Mouse (Mus musculus) layer of hippocampus, postnatal 36 days (tissue): ENCODE results near the gene Dgkg. TPM values are rescaled to one million over a fixed set of nuclear protein-coding genes. Genes with fewer than 3 reads are reported as not detected.

Experiments used
- DNase-seq, 2 experiments: peaks; one replicate each; pipeline ENCODE4 v3.0.0; 2022
- total RNA-seq, 2 experiments: library from RNA; stranded (reverse); gene quantifications; 2 replicates each; pipeline ENCODE4 v1.2.3; 2021

Dgkg gene
- total RNA-seq, 2 experiments from 2014 or later = 211 TPM

DNA sequence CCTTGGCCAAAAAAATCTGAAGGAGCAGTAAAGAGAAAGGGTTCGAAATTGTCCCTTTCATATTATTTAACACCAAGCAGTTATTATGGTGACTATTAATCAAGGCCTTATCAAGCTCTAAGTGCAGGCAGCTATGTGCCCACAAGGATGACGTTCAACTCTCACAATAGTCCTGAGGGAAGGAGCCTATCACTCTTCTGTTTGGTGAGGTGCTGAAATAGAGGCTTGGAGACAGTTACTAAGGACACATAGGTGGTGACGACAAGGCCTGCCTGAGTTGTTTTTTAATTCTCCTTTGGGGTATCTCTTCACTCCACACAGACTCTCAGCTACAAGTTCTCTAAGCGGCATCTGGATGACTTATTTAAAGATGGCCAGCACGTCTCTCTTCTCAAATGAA lies 161.8 kb downstream of the Dgkg start:
- no peak for DNase-seq

DNA sequence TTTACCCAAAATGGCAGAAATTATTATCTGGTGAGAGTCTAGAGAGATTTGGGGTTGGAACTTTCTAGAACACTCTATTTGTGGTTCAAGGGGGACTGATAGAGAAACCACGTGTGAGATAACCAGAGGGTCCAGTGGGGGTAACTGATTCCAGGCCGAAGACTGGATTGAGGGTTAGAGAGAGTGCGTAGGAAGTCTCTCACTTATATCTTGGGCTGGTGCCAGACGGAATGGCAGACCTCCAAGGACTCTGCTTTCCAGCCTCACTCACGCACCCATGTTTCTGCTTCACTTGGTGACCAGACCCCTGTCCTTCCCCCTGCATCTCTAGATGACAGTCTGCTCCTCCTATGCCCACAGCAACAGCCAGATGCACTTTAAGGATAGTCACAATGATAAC lies 162.2 kb downstream of the Dgkg start:
- no peak for DNase-seq

DNA sequence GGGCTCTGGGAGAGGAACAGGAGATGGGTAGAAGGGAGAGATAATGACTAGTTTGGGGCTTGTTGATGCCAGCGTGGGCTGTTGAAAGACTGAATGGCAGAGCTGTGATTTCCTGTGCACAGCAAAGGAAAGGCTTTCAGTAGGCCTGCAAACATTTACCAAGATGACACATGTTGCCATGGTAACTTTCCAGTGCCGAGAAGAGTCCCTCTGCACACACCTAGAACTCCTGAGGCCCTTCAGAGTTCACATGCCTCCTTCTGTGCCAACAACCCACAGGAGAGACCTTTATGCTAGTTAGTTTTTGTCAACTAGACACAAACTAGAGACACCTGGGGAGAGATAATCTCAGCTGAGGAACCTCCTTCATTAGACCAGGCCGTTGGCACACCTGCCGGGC lies 163.6 kb downstream of the Dgkg start:
- no peak for DNase-seq

DNA sequence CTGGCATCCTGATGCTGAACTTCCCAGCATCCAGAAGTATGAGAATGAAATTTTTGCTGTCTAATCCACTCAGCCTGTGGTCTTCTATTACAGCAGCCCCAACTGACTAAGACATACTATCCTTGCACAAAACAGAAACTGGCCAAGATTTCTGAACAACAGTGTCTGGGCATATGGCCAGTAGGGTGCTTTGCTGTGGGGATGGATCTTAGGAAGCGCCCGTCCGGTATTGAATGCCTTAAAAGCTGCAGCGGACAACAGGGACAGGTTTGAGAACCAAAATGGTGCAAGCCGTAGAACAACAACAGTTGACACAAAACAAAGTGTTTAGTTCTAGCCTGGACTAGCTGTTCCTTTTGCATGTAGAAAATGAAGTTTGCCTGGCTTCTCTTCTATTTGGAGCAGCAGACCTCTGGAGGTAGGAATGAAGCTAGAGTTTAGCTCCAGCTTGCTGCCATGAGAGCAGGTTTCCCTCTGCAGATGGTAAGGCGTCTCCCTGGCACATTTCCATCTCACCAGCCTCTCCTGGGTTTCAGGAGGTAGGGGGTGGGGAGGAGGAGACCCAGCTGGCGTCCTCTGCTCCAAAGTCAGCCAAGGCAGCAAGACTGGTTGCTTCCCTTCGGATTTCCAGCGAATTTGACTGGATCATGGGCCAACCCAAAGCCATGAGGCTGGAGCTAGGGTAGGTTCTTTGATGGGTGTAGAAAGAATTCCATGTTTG lies 165.4 kb downstream of the Dgkg start:
- peak; percentile 65 to 67 for DNase-seq

DNA sequence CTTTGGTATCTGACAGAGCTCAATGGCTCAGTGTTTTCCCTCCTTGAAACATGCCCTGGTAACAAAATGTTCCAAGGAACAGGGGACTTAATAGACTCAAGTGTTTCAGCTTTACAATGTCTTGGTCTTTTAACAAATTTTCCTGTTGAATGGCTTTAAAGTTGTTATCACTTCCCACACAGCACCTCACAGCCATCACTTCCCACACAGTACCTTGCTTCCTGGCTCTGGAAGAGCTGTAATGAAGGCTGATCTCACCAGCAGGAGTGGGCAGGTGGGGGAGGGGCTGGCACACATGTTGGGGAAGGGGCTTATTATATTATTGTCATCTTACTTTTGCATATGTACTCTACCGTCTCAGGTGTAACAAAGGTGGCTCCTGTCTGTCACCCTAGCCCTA lies 173.1 kb downstream of the Dgkg start:
- no peak for DNase-seq

DNA sequence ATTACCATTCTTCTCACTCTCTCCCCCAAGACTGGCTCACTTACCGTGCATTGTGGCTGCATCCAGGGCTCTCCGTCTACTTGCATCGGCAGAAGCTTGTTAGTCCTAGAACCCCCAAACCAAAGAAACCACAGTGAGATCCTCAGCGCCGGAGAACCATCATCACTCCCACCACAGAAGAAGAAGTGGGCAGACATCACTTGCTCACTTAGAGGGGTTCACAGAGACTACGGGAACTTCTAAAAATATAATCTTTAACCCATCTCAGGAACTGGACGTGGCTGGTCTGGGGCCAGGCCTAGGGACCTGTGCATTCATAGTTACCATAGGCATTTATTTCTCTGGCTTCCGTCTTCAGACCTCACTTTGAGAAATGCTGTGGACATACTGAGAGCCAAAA lies 177.7 kb downstream of the Dgkg start:
- DNase-seq = no peak

DNA sequence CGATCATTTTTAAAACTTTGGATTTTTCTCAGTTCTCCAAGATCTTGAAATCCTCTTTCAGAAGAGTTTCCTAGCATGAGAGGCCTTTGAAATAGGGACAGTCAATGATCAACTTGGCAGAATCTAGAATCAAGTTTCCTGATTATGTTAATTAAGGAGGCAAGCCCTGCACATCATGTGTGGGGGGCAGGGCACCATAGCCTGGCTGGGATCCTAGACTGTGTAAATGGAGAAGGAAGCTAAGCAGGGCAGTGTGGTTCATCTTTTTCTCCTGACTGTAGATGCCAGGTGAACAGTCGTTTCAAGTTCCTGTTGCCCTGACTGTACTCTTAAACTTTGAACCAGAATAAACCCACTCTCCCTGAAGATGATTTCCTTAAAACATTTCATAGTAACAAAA lies 185.3 kb downstream of the Dgkg start:
- no peak for DNase-seq

DNA sequence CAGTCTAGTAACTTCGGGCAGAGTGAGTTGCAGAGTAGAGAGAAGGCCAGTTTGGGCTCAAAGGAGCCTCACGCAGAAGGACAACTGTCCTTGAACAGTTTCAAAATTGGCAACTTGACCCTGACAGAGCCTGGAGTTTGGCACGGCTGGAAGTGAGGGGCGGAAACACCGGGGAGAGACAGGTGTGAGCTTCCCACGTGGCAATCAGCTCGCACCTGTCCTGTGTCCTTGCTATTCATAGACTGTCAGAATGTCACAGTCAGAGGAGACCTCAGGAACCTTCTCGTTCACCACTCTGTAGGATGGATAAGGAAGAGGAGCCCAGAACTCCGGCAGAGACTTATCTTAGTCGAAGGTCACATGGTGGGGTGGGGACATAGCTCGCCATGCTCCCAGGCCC lies 187.6 kb downstream of the Dgkg start:
- no peak for DNase-seq

DNA sequence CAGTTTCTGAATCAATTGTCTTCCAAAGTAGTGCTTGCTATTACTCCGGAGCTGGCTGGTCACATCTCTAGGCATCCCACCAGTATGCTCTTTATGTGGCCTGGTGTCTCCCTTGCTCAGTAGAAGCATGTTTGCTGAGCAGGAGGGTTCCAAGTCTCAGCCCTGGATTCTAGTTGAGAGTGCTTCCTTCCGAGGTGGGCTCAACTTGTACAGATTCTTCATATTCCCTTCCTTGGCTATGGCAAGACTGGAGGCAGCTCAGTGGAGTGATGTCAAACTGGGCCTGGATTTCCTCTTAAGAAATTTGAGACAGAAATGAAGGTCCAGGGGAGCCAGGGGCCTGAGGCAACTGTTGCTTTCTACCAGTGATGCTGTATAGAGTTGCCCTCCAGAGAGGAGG lies 189.9 kb downstream of the Dgkg start:
- DNase-seq = no peak

DNA sequence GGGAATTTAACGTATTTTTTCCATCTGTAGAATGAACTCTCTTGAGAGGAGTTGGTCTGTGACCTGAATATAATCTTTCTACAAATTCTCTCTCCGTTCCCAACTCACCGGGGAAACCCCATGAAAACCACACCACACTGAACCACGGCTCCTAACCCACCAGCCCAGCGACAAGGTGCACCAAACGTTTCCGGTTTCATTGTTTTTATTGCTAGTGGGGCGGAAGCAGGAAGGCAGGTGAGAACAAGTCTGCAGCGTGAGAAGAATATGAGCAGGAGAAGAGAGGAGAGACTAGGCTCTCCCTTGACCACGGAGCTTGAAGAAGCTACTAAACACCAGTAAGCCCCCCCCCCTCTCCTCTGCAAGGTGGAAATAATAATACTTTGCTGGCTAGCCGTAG lies 190.6 kb downstream of the Dgkg start:
- DNase-seq = no peak

DNA sequence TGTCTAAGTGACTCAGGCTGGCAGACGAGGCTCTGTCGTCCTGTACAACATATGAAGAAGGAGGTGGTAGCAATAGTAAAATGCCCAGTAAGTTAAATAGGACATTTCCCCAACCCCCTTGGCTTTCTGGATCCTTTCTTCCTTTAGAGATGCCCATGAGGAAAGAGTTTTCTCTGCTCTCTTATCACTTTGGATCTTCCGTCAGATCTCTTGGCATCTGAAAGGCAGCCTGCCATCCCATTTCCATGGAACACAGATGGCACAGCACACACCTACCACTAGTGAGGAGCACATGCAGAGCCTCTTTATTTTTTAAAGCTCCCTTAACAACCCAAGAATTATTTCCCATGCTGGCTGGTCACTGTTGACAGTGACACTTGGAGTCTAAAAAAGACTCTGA lies 194.8 kb downstream of the Dgkg start:
- no peak for DNase-seq

DNA sequence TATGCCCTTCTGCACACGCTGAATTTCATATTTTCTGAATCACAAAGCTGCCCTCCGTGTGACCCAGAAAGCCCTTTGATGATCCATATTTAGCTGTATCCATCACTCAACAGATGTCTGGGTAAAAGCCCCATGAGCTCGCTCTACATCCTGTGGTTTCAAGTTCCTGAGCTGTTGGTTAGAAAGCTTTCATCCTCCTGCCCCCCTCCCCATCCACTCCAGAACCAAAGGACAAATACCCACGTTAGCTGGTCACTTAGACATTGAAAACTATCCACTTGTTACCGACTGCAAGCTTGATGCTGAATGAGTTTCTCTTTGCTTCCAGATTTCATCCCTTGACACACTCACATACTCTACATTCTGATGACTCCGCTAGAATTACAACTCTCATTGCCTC lies 195.3 kb downstream of the Dgkg start:
- no peak for DNase-seq

DNA sequence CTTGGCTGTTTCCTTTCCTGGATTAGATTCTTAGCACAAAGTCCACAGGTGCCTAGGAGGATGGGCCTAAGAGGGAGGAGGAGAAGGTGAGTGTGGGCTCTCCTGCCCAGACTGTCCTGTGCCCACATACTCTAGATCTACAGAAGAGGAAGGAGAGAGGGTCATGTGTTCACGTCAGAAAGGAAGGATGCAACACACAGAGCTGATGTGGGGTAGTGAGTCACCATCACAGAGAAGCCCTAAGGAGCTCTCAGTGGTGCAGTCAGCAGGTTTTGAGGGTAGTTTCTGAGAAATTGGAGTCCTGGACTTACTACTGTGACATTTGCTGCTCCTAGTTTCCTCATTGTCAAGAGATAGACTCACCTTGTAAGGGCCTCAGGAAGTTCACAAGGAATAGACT lies 196.1 kb downstream of the Dgkg start:
- DNase-seq = no peak

DNA sequence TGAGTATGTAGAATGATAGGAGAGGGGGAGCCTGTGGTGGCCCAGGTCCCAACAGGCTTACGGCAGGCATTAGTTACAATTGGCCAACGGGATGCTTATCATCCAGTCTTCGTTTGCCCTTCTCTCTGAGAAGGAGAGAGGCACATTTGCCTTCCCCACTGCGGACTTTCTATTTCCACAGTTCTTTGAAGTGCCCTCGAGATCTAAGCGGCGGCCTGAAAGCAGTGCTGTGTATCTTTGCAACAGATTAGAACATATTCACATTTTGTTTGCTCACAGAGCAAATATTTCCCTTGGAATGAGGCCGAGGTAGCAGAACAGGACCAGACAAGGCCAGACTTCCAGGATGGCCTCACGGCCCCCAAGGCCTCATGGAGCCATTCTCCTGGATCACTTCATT lies 204.9 kb downstream of the Dgkg start:
- DNase-seq = no peak

DNA sequence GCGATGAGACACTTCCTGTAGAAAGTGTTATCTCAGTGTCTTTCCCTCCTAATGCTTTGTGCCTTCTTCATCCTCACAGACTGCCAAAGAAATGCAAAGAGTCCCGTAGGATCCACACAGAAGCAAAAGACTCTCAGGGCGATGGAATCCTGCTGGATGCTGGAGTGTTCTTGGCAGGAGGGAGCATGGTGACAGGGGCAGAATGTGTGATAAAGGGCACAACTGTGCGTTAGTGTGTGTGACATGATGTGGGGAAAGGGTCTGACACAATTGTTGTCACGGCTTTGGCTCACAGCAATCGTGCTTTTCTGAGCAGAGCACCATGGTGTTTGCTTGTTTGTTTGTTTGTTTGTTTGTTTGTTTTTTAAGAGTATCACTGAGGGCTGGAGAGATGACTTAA lies 208.9 kb downstream of the Dgkg start:
- DNase-seq = no peak

DNA sequence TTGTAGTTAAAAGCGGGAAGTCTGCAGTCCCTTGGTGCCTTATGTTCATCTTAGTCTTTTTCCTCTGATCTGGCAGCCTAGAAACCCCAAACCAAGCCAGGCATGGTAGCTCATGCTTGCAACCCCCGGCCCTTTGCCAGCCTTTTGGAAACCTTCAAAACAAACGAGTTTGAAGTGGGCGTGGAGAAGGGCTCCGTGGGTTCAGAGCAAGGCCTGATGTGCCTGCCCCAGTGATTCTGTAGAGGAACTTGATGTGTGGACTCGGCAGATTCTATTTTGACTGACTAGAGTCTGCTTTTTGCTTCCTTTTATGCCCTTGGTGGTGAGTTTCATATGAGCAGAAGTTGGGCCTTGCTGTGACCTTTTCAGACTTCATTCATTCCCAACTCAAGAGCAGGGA lies 212.2 kb downstream of the Dgkg start:
- DNase-seq = no peak

DNA sequence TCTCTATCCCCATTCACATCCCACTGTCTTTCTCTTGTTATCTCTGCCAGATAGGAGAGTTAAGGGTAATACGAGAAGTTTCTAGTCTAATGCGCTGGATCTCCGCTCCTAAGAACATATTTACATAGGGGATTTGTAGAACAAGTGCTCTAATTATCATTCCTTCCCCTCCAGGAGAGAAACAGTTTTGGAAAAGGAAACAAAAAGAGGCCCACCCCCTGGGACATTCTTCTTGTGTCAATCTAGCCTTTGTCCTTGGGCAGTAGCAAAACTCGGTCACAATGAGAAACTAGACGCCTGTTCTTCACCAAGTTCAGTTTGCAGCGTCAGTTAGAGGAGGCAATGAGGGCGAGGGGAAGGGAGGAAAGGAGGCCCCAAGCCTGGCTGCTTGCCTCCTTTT lies 214.8 kb downstream of the Dgkg start:
- DNase-seq = no peak

DNA sequence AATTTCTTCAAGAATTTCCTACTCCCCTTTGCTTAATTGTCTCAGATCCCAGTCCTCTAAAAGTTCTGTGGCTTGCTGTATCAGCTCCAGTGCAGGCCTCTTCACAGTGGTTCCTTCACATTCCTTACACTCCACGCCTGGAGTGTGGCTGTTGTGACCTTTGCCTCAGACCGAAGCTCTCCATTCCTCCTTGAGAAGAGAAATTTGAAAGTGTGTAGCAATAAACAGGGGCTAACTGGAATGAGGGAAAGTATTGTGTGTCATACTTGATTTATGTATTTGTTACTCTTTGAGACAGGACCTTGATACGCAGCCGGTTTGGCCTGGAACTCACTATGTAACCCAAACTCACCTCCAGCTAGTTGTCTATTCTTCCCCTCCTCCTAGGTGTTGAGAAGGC lies 215.7 kb downstream of the Dgkg start:
- no peak for DNase-seq

DNA sequence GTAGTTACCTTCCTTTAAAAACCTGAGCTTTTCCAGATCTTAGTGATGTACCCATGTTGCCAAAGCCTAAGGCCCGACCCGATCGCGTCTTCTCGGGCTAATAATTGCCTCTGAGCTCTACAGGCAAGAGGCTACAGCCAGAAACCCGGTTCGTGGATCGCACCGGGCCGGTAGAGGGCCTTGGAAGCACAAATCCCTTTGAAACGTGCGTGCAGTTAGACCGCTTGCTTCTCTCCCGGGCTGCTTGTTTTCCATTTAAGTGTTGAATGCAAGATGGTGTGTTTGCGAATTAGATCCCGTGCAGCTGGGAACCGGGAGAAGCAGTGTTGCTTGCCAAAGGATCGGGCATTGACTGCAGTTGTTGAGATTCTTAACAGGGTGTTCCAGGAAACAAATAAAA lies 216.8 kb downstream of the Dgkg start:
- peak; percentile 54 to 56 for DNase-seq

DNA sequence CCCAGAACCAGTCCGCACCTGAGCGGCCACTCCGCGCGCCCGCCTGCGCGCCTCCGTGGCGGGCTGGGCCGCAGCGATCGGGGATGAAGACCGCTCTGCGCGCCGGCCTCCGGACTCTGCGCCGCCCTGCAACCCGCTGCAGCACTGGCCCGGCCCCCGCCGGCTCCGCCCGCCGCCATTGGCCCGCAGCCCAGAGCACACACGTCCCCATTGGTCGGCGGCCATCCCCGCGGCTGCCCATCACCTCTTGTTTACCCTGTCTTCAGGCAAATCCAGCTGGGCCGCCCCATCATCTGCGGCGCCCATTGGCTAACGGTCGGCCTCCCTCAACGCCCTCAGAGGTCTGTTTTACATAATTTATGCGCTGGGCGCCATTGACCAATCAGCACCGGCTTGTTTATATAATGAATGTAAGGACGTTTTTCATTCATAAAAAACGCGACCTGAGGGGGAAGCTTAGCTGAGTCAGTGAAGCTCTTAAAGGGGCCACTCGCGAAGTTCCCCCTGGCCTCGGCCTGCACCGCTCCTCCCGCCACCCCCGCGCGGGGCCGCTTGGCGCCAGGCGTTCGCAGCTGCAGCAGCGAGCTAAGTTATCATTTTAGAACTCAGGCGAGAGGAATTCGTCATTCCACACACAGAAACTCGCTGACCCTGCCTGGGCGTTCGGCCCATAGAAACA lies 217.4 kb downstream of the Dgkg start, which contains the start of gene Etv5:
Etv5 (minus strand) TSS at position 221 of the 679 bp plus-strand sequence.
- DNase-seq = peak; percentile 99

DNA sequence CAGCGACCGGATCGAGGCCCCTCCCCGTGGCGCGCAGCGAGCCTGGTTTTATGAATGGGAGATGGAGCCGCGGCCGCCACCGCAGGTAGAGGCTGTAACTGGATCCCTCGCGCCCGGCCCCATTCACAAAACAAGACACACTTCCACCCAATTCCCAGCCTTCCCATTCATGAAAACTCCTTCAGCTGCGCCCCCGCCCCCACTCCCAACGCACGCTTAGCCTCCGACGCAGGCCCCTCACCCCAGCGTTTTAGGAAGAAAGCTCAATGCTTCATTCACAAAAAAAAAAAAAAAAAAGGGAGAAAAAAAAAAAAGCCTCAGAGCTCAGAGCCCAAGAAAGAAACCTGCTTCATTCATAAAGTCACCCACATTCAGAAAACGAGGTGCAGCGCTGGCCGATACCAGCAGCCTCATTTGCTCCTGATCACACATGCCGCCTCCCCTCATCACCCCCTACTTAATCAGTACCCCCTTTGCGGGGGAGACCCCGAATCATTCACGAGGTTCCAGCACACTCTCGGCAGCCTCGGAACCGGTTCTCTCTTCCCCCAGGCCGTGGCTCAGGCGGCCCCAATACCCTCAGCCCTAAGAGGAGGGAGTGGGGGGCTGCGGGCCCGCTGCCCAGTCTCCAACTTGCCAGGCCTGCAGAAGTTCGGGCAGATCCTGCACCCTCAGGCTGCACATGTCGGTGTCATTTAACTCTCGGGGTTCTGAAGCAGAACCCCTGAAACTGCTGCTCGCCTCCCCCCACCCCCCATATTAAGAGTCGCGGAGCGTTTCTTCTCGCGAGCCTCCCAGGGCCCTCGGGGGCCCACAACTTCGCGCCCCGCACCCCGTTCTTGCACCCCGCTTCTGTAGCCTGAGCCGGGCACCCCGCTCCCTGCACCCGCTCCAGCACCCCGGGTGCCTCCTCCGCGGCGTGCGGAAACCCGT lies 218.3 kb downstream of the Dgkg start:
- peak; percentile 54 to 61 for DNase-seq

DNA sequence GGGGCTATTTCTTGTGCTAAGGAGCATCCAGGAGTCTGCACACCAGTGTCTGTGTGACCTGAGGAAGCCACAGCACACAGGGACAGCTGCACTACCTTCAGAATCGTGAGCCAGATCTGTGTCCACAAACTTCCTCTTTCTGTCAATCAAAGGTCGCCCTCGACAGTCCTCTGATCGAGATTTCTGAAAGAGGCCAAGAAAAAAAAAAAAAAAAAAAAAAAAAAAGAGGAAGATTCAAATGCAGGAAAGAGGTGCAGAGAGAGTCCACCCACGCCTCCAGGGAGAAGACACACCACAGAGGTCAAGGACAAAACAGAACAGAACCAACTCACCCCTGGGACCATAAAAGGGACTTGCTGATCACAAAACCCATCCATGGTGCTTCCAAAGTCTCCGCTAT lies 220.9 kb downstream of the Dgkg start:
- no peak for DNase-seq

DNA sequence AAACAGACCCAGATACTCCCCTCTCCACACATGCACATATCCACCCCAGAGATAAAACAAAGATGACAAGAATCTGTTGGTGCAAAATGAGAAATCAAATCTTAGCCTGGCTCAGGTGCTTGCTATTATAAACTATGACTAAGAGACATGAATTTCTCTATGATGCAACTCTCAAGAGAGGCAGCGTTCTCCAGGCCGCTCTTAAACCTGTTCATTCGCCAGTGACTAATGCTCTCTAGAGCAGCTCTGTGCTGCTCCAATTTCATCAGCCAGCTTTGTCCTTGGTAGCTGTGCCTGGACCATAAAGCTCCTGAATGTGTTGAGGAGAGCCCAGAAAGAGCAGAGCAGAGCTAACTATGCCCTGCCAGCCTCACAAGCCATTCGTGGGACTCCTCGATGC lies 222.5 kb downstream of the Dgkg start:
- no peak for DNase-seq
